Mouse (Mus musculus) frontal cortex, postnatal 25 days (tissue): ENCODE results near the gene Col4a4.

Experiments
- DNase-seq, 2 experiments: peaks; one replicate each; pipeline ENCODE4 v3.0.0; 2022; ENCODE audit warnings: low spot score in 2 of 2

Col4a4 gene

GRCm38 (mm10) chr1:82414434-82415045 is 172.1 kb downstream of the Col4a4 start:
- no peak for DNase-seq

DNA sequence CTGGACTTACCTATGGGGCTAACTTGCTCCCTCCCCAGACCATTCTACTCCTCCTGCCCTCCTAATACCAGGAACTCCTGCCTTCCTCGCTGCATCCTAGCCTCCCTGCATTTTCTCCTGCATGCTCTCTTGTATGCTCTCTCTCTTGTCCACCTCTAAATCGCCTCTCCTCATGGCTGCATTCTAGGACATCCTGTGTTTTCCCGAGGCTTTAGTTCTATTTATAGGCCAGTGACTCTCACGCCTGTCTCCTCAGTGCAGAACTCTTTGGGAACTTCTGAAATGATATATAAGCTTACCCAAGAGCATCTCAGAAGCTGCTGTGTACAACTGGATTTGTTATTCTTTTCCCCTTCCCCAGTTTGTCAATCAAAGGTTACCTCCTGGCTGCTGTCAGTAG is 174.6 kb downstream of the Col4a4 start:
- no peak for DNase-seq

GRCm38 (mm10) chr1:82411521-82411920 is 175.1 kb downstream of the Col4a4 start:
- DNase-seq: no peak

DNA sequence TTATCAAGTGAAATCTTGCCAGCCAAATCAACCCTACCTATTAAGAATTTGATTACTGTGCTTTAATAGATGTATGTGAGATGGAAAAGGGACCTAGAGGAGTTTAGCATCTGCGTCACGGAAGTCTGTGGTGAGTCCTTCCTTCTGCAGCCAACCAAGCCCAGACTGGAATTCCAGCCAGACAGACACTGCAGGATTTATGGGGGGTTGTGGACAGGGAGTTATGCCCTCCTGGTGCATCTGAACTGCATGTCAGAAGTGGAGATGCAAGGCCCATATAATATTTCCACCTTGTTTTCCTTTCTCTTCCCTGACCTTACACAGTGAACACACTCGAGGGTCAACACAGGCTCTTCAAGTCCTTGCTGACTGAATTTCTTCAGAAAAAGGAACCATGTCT is 176.1 kb downstream of the Col4a4 start:
- DNase-seq: no peak

DNA sequence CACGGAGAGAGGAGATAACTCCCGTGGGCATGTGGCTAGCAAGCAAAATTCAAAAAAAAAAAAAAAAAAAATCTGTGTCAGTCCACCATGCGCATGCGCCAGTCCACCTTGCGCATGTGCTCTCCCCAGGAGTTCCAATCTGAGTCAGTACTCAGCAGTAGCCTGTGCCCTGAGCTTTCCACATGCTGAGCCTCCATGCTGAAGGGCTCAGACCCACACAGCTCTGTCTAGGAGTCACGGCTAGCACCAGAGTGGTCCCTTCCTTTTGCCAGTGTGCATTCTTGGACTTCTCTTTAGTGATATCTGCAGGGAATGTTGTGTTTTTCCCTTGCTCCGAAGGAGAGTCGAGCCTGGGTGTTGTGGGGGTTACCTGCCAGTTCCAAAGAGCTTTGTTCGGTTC is 177.4 kb downstream of the Col4a4 start:
- no peak for DNase-seq

- DNase-seq: no peak
These were observed 178.9 kb downstream of the Col4a4 start for GRCm38 (mm10) chr1:82407786-82408185.
